ENCODE assay signal across 23 mouse cellular contexts in genomic region chr4:63487916-63488315, GRCm38 (mm10).
"Had no signal": no experiment of that assay in that cellular context is flagged by ENCODE, and none has a peak within 500 bp of the region (broad histone marks: within the 10 kb centered on the region; RNA-seq: fewer than 3 reads in every experiment).

No protein-coding gene starts in this region.

- H3K4me1 ChIP-seq: intestine, embryonic 15.5 days; liver, embryonic 12.5 days had no signal

- H3K9ac ChIP-seq: heart, embryonic 12.5 days; hindbrain, embryonic 12.5 days; hindbrain, embryonic 14.5 days; intestine, embryonic 15.5 days; limb, embryonic 13.5 days; limb, embryonic 15.5 days; liver, embryonic 12.5 days; liver, embryonic 14.5 days had no signal

- H3K27ac ChIP-seq: gastrocnemius, adult 2 months; heart, embryonic 10.5 days; hindbrain, embryonic 10.5 days; hindbrain, embryonic 12.5 days; hindbrain, embryonic 14.5 days; intestine, embryonic 15.5 days; limb, embryonic 13.5 days; limb, embryonic 15.5 days; liver, embryonic 12.5 days; liver, embryonic 14.5 days had no signal

- H3K9me3 ChIP-seq: heart, embryonic 10.5 days; heart, embryonic 12.5 days; hindbrain, embryonic 10.5 days; hindbrain, embryonic 12.5 days; intestine, embryonic 15.5 days; limb, embryonic 13.5 days; limb, embryonic 15.5 days; liver, embryonic 12.5 days had no signal

- H3K27me3 ChIP-seq: intestine, embryonic 15.5 days; limb, embryonic 13.5 days; limb, embryonic 15.5 days had no signal

- H3K36me3 ChIP-seq: heart, embryonic 10.5 days; heart, embryonic 12.5 days; hindbrain, embryonic 12.5 days; intestine, embryonic 15.5 days; limb, embryonic 13.5 days; limb, embryonic 15.5 days; liver, embryonic 12.5 days had no signal

- H3K4me3 ChIP-seq: gastrocnemius, adult 2 months; heart, embryonic 10.5 days; heart, embryonic 12.5 days; hindbrain, embryonic 10.5 days; hindbrain, embryonic 12.5 days; intestine, embryonic 15.5 days; limb, embryonic 13.5 days; limb, embryonic 15.5 days; liver, embryonic 12.5 days had no signal

- H3K4me2 ChIP-seq: heart, embryonic 12.5 days; hindbrain, embryonic 12.5 days; hindbrain, embryonic 14.5 days; intestine, embryonic 15.5 days; limb, embryonic 13.5 days; limb, embryonic 15.5 days; liver, embryonic 12.5 days had no signal

- ATAC-seq: forebrain, embryonic 16.5 days; hindbrain, embryonic 16.5 days; inflammation-experienced regulatory T-cells, adult 6 months; intestine, embryonic 15.5 days; intestine, postnatal 0 days; liver, embryonic 12.5 days had no signal

- DNase-seq: gastrocnemius, adult 2 months; gastrocnemius, postnatal 10 days; gastrocnemius, postnatal 25 days; heart, adult 18-20 months; heart, postnatal 10 days; heart, postnatal 4 days; layer of hippocampus, adult 9-11 months; layer of hippocampus, postnatal 36 days; left cerebral cortex, postnatal 4 days had no signal
